Mouse (Mus musculus): ENCODE measurements around the gene Pqlc2. TPM values are rescaled to one million over a fixed set of nuclear protein-coding genes. Genes with fewer than 3 reads are reported as not detected.

The Pqlc2 gene
- polyA plus RNA-seq, 1 experiment from 2014 or later = 32.8 TPM

DNA sequence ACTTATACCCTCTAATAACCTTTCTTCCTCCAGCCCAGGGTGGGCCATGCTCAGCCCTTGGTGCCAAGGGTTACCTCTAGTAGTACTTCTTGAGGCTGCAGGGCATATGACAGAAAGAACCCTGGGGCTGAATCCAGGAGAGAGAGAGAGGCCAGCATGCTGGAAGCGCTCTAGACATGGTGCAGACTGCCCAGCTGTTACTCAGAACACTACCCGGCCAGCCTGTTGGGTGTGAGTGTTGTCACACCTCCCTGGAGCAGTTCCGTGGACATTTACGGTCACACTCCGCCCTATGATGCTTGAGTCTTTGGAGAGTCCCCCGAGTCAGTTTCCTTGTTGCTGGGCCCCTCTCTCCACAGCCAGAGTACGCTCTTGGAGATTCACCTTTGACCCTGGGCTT lies 62.5 kb downstream of the Pqlc2 start:
- H3K9me3 ChIP-seq (ENCODE audit: control insufficient read depth, low read length) = no peaks in the 10 kb centered on the region
- H3K4me1 ChIP-seq (ENCODE audit: control insufficient read depth, insufficient read depth, low read length) = peaks cover 83% of the 10 kb centered on the region
- no peak overlapping the region for H3K9ac ChIP-seq (ENCODE audit: low read depth, low read length)
- 46% methylated on average over 7 of the region's 7 CpGs for WGBS
- H3K4me2 ChIP-seq (ENCODE audit: low read depth, low read length) = peak overlapping the region; percentile 9; the same call in 1 of the 2 replicates
- peak overlapping the region; percentile 92 for H3K27ac ChIP-seq (ENCODE audit: low read length)
- no peaks in the 10 kb centered on the region; the same call in none of the 2 replicates for H3K36me3 ChIP-seq (ENCODE audit: control insufficient read depth, insufficient read depth, low read length)
- no peaks in the 10 kb centered on the region for H3K27me3 ChIP-seq (replicated peaks; ENCODE audit: control insufficient read depth, insufficient read depth, low read length)
- ATAC-seq = no peak
- H3K4me3 ChIP-seq (ENCODE audit: low read length) = no peak overlapping the region

DNA sequence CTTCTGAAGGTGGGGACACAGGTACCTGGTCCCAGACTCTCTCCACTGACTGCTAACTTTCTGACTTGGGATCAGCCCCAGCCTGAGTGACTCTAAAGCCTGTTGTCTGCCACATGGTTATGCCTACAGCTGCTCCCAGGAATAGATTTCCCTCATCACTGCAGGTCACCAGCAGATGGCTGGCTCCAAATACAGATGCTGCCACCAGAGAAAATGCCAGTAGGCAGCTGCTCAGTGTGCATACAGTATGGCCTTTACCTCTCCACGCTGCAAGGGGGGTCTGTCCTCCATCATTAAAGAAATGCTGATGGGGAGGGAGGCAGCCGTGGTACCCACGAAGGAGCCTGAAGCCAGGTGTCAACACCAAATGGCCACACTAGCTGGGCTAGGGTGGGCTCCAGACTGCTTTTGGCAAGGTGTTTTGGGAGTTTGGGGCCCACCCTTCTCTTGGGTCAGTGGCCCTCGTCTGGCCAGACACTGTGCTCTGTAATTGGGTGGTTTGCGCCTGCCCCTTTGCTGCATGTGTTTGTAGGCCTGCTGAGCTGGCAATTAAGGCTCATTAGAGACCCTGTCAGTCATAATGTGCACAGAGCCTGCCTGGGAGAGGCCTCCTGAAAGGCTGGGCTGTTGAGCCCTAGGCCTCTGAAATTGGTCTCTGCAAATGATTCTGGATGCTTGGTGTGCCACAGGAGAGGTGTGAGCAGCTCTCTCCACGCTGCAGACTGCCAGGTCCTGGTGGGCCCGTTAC lies 64.2 kb downstream of the Pqlc2 start:
- Histone ChIP-seq H3K27ac (ENCODE audit: low read length) (0 out of 2 replicates have a peak overlapping the region, but pooled peaks have one; percentile 5), H3K4me1 (ENCODE audit: control insufficient read depth, insufficient read depth, low read length) (peaks cover 77% of the 10 kb centered on the region)
- WGBS = 65% methylated on average over 7 of the region's 7 CpGs

GRCm38 (mm10) chr4:139245534-139245933 lies 65.0 kb downstream of the Pqlc2 start:
- H3K4me3 ChIP-seq (ENCODE audit: low read length) = no peak overlapping the region
- H3K9ac ChIP-seq (ENCODE audit: low read depth, low read length) = peak overlapping the region; percentile 33; the same call in 1 of the 2 replicates
- peaks cover 70% of the 10 kb centered on the region for H3K4me1 ChIP-seq (ENCODE audit: control insufficient read depth, insufficient read depth, low read length)
- WGBS = 87% methylated on average over 2 of the region's 2 CpGs
- H3K36me3 ChIP-seq (ENCODE audit: control insufficient read depth, insufficient read depth, low read length) = peaks cover 4% of the 10 kb centered on the region
- H3K9me3 ChIP-seq (ENCODE audit: control insufficient read depth, low read length) = no peaks in the 10 kb centered on the region
- no peak for ATAC-seq
- no peak overlapping the region for H3K4me2 ChIP-seq (ENCODE audit: low read depth, low read length)
- no peaks in the 10 kb centered on the region for H3K27me3 ChIP-seq (replicated peaks; ENCODE audit: control insufficient read depth, insufficient read depth, low read length)
- H3K27ac ChIP-seq (ENCODE audit: low read length) = peak overlapping the region; percentile 6; the same call in 1 of the 2 replicates

More for the DNA sequence above, 64.2 kb downstream of the Pqlc2 start:
- no peak overlapping the region for H3K9ac ChIP-seq (ENCODE audit: low read depth, low read length)
- no peaks in the 10 kb centered on the region for H3K27me3 ChIP-seq (replicated peaks; ENCODE audit: control insufficient read depth, insufficient read depth, low read length)
- no peak overlapping the region for H3K4me3 ChIP-seq (ENCODE audit: low read length)
- H3K36me3 ChIP-seq (ENCODE audit: control insufficient read depth, insufficient read depth, low read length) = no peaks in the 10 kb centered on the region; the same call in none of the 2 replicates
- H3K4me2 ChIP-seq (ENCODE audit: low read depth, low read length) = no peak overlapping the region
- ATAC-seq = no peak
- H3K9me3 ChIP-seq (ENCODE audit: control insufficient read depth, low read length) = no peaks in the 10 kb centered on the region

- ATAC-seq = no peak
- Histone ChIP-seq H3K4me1 (ENCODE audit: control insufficient read depth, insufficient read depth, low read length) (peaks cover 65% of the 10 kb centered on the region), H3K36me3 (ENCODE audit: control insufficient read depth, insufficient read depth, low read length) (peaks cover 5% of the 10 kb centered on the region), H3K9ac (ENCODE audit: low read depth, low read length) (no peak overlapping the region), H3K27me3 (replicated peaks; ENCODE audit: control insufficient read depth, insufficient read depth, low read length) (no peaks in the 10 kb centered on the region), H3K27ac (ENCODE audit: low read length) (no peak overlapping the region), H3K4me3 (ENCODE audit: low read length) (no peak overlapping the region), H3K9me3 (ENCODE audit: control insufficient read depth, low read length) (no peaks in the 10 kb centered on the region), H3K4me2 (ENCODE audit: low read depth, low read length) (no peak overlapping the region)
- WGBS = 87% methylated on average over 5 of the region's 6 CpGs
Measured at GRCm38 (mm10) chr4:139244766-139245165, 65.7 kb downstream of the Pqlc2 start.

DNA sequence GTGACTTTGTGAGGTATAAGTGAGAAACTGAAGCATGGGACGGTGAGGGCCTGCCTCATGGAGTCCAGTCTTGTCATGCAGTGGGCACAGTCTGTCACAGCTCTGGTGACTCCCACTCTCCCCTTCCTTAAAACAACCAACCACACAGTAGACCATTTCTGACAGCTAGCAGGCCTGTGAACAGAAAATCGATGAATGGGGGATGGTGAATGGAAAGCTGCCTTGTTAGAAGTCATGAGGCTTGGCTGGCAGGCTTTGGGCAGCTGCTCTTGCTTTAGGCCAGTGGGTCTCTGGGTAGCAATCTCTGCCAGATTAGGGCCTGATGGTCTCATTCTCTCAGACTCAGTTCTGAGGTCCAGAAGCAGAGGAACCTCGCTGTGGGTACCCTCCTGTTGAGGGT lies 66.3 kb downstream of the Pqlc2 start:
- whole genome bisulfite sequencing = 82% methylated on average over 3 of the region's 3 CpGs
- no peaks in the 10 kb centered on the region for H3K27me3 ChIP-seq (replicated peaks; ENCODE audit: control insufficient read depth, insufficient read depth, low read length)
- no peak overlapping the region for H3K4me2 ChIP-seq (ENCODE audit: low read depth, low read length)
- peaks cover 8% of the 10 kb centered on the region for H3K36me3 ChIP-seq (ENCODE audit: control insufficient read depth, insufficient read depth, low read length)
- no peaks in the 10 kb centered on the region for H3K9me3 ChIP-seq (ENCODE audit: control insufficient read depth, low read length)
- no peak overlapping the region for H3K27ac ChIP-seq (ENCODE audit: low read length)
- peaks cover 59% of the 10 kb centered on the region for H3K4me1 ChIP-seq (ENCODE audit: control insufficient read depth, insufficient read depth, low read length)
- H3K9ac ChIP-seq (ENCODE audit: low read depth, low read length) = no peak overlapping the region
- H3K4me3 ChIP-seq (ENCODE audit: low read length) = no peak overlapping the region
- ATAC-seq = no peak

Small RNA genes within 50 kb of the gene (microRNA-seq; reads per million reads assigned to microRNA genes)
- gene Gm24245 (4.3 reads per million, percentile 12 among the genes with 10 or more reads in this experiment), gene Gm25732 (0.68 reads per million)

Other genes starting within 250 kb of the Pqlc2 start
- 0.05 TPM in 1 of 2 replicates, not detected in the other for gene Htr6, start 235.1 kb downstream of the Pqlc2 start, polyA plus RNA-seq (2015; fragmentation: Nextera tagmentation; extraction: Ambion mirVana)
- 38.9 and 43.3 TPM in 2 replicates for gene Nbl1, start 217.7 kb downstream of the Pqlc2 start, polyA plus RNA-seq (2015; fragmentation: Nextera tagmentation; extraction: Ambion mirVana)
- gene Minos1, start 179.6 kb downstream of the Pqlc2 start, polyA plus RNA-seq (2015; fragmentation: Nextera tagmentation; extraction: Ambion mirVana) = 658 and 660 TPM in 2 replicates
- 440 and 454 TPM in 2 replicates for gene Capzb, start 117.8 kb downstream of the Pqlc2 start, polyA plus RNA-seq (2015; fragmentation: Nextera tagmentation; extraction: Ambion mirVana)
- 243 and 247 TPM in 2 replicates for gene Akr7a5, start within 50 bp of the Pqlc2 start, polyA plus RNA-seq (2015; fragmentation: Nextera tagmentation; extraction: Ambion mirVana)
- 92.4 and 109 TPM in 2 replicates for gene Mrto4, start 41.9 kb upstream of the Pqlc2 start, polyA plus RNA-seq (2015; fragmentation: Nextera tagmentation; extraction: Ambion mirVana)
- gene Emc1, start 41.9 kb upstream of the Pqlc2 start, polyA plus RNA-seq (2015; fragmentation: Nextera tagmentation; extraction: Ambion mirVana) = 16.7 and 18.0 TPM in 2 replicates
- 43.7 and 44.8 TPM in 2 replicates for gene Ubr4, start 41.9 kb upstream of the Pqlc2 start, polyA plus RNA-seq (2015; fragmentation: Nextera tagmentation; extraction: Ambion mirVana)
- 1.9 and 2.0 TPM in 2 replicates for gene Iffo2, start 219.8 kb upstream of the Pqlc2 start, polyA plus RNA-seq (2015; fragmentation: Nextera tagmentation; extraction: Ambion mirVana)

Measured in intestine, embryonic 16.5 days (tissue).